Mouse (Mus musculus) kidney, adult 11 months (tissue): Measurements from ENCODE around the gene Prdx1.
A peak's percentile ranks its signal among the peaks of the same experiment; 100 is the strongest.
"Not testable (repeated sequence)": the region's sequence is repeated elsewhere in the genome, so short reads cannot be mapped to it uniquely, and the experiment has no call there.

Source experiments
- DNase-seq: peaks from one replicate; pipeline ENCODE4 v3.0.0; 2022

Prdx1 gene

DNA sequence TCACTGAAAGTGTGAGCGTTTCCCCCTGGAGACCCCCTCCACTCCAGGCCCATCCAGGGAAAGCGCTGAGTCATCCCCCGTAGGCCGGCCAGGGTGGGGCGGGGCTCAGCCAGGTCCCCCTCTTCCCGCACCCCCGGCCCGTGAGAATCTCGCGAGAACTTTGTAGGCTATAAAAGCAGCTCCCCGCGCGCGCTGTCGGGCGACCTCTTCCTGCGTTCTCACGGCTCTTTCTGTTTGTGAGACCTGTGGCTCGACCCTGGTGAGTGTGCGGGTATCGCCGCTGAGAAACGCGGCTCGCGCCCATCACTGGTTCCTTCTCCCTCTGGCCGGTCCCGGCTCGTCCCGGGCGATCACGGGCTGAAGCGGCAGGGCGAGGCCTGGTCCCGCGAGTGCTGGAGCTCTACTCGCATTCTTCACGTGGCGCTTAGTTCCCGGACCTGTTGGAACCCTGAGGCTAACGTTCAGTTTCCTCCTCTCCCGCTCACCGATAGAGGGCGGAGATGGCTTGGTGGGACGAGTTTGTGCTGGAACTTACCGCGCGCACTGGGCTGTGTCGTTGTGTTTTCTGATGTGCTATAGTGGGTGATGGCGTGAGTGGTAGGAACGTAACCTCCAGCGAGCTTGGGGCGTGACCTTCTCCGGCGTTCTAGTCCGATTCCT is at the start of gene Prdx1:
Gene Prdx1, plus strand, starts transcription at position 143 of the 660 bp plus-strand sequence.
- peak; percentile 93 for DNase-seq

DNA sequence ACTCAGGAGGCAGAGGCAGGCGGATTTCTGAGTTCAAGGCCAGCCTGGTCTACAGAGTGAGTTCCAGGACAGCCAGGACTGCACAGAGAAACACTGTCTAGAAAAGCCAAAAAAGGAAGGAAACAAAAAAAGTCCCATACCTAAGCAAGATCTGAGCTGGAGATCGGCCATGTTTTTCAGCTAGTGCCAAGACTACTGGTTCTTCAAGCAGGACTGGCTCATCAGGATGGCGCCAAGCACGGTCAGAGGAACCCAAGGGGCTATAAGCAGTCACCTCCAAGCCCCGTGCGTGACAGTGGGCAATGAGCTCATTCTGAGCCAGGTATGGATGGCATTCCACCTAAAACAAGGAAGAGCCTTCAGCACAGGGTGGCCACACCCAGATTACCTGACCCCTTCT is 46.5 kb upstream of the Prdx1 start:
- no peak for DNase-seq

- no peak for DNase-seq
These were observed 43.3 kb upstream of the Prdx1 start for GRCm38 (mm10) chr4:116642071-116642470.

GRCm38 (mm10) chr4:116644326-116644725 is 41.0 kb upstream of the Prdx1 start:
- no peak for DNase-seq

GRCm38 (mm10) chr4:116645624-116646023 is 39.7 kb upstream of the Prdx1 start:
- DNase-seq: no peak

GRCm38 (mm10) chr4:116649411-116649810 is 35.9 kb upstream of the Prdx1 start:
- no peak for DNase-seq

GRCm38 (mm10) chr4:116650365-116650764 is 35.0 kb upstream of the Prdx1 start:
- no peak for DNase-seq

DNA sequence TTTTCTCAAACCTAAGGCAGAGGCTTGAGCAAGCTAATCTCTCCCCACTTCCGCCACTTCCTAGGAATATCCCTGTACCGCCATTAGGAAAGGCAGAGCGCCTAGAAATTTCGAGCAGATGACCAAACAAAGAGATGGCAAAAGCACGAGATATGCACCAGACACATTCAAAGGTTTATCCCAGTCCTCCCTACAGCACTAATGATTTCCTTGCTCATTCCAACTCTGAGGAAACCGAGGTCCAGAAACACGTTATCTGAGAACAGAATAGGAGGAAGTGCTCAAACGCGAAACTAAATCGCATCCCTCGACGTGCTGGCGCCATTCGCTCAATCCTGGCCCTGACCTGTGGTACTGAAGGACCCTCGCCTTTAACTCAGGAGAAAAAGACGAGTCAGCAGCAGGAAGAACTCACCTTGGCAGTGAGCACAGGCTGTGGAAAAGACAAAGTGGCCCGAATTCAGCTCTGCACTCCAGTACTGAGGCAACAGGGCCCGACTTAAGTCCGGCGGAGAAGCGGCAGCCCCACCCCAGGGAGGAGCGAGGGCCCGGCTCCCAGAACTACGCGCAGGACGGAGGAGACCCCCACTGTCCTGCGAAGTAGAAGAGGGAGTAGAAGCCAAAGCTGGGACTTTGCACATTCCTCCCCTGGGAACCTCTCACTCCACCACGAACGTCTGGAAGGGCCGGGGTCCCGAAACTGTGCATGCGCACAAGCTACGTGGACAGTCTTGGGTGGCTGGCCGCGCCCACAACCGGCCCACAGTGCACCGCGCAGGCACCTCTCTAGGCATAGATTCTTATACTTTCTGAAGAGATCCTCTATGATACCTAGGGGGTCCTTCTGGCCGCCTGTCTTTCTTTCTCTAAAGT is 34.2 kb upstream of the Prdx1 start, which contains the start of gene Akr1a1:
Gene Akr1a1, minus strand, starts transcription at position 757 of the 873 bp plus-strand sequence.
- peak; percentile 95 for DNase-seq

DNA sequence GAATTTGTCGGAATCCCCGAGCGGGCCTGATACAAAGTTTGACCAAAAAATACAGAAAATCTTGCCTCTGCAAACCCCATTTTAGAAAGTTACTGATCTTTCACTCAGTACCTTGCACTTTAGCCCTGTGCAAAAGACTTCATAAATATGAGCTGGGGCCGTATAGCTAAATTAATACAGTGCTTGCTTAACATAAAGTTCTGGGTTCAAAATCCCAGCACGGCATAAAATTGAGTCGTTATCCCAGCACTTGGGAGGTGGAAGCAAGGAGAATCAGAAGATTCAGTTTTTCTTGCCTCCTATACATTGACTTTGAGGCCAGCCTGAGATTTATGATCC is 33.6 kb upstream of the Prdx1 start:
- DNase-seq: no peak

DNA sequence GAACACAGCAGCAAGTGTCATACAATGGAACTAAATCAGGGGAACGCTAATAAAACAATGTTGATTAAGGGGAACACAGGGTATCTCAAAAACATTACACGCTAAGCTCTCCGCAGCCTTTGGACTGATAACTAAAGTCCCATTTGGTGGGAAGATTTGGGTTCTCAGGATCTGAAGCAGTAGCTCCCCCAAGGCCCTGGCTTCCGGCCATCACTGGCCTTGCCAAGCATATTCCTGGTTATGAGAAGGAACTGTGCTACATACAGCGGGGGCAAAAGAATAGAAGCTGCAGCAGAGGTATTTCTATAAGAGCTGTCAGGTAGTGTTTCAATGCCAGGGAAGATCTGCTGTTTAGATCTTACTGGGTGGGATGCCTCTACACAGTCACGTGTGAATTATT is 32.1 kb upstream of the Prdx1 start:
- peak; percentile 64 for DNase-seq

DNA sequence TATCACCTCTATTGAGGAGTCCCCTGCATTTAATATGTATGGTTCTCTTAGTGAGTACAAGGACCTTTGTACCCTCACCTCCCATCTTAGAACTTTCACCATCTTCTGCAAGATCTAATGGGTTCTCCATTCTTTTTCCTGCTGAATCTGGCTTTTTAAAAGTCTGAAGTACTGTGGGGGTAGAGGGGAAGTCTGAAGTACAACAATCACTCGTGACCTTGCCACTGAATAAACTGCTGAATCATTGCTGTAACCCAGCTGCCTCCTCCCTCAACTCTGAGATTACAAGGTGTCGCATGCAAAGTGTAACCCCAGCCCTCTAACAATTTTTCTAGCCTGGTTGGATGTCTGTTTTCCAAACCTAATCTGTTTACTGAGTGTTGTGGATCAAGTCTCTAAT is 30.2 kb upstream of the Prdx1 start:
- DNase-seq: peak; percentile 76

GRCm38 (mm10) chr4:116655658-116656057 is 29.7 kb upstream of the Prdx1 start:
- DNase-seq: no peak

DNA sequence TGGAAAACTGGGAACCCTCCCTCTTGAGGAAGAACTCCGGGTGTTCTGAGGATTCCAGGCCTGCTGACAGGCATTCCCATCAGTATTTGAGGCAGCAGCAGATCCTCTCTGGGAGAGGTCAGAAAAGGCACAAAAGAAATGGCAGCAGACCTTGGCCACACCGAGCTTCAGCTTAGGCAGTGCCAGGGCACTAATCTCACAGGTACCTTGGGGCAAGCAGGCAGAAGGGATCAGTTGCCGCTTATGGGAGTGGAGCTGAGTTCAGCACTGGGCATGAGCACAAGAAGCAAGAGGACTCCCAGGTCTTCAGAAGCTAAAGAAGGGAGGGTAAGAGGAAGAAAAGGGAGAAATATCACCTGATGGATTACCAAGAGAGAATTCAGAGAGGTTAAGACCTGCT is 27.4 kb upstream of the Prdx1 start:
- DNase-seq: peak; percentile 31

DNA sequence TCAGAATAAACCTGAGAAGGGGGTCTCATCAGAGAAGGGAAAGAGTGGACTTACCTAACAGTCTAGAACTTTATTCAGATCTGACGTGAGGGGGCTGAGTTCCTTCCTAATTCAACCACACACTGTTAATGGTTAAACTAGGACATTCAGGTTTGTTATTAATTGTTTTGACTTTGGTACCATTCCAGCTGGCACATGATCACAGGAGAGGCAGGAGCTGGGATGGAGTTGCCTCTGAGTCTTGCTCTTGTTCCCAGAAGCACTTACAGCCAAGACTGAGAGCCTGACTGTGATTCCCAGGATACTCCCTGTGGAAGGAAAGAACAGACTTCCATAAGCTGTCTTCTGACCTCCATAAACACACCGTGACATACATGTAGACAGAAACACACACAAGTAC is 25.9 kb upstream of the Prdx1 start:
- DNase-seq: peak; percentile 76

DNA sequence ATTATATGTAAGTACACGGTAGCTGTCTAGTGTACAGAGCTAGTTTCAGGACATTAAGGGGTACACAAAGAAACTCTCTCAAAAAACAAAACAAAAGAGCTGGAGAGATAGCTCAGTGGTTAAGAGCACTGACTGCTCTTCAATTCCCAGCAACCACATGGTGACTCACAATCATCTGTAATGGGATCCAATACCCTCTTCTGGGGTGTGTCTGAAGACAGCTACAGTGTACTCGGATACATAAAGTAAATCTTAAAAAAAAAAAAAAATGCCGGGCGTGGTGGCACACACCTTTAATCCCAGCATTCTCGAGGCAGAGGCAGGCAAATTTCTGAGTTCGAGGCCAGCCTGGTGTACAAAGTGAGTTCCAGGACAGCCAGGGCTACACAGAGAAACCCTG is 25.4 kb upstream of the Prdx1 start:
- not testable (repeated sequence) for DNase-seq

DNA sequence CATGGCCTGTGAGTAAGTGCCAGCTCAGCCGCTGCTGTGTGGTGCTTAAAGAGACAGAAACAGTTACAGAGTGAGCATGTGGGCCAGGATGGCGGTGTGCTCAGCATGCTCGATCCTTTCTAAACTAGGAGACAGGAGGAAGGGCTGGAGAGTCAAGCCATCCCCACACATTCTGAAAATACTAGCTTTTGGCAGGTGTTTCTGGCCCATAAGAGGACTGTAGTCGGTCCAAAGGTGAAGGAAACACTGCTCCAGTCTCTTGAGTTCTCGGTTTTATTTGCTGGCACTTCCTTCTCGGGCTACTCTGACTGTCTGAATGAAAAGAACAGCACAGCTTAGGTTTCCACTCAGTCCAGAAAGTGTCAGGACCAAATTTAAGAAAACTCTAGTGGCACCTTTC is 24.5 kb upstream of the Prdx1 start:
- DNase-seq: peak; percentile 55

- no peak for DNase-seq
These were observed 23.3 kb upstream of the Prdx1 start for GRCm38 (mm10) chr4:116661998-116662397.

- no peak for DNase-seq
These were observed 18.7 kb upstream of the Prdx1 start for GRCm38 (mm10) chr4:116666625-116667024.

DNA sequence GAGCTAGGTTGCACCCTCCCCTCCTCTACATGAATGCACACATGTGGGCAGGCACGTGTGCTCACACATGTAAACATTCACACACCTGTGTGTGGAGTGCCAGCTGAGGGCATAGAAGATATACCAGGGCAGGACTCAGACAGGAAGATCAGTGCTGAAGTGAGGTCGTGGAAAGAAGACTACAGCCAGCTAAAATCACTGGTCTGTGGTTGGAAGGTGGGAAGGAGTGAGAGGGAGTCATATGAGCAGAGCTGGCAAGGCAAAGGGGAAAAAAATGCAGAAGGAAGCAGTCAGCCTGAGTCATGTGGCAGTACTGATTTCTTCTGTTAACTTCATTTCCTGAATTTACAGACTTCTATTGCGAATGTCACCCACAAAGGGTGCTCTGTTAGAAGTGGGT is 17.2 kb upstream of the Prdx1 start:
- DNase-seq: peak; percentile 44

GRCm38 (mm10) chr4:116669291-116669690 is 16.1 kb upstream of the Prdx1 start:
- no peak for DNase-seq

DNA sequence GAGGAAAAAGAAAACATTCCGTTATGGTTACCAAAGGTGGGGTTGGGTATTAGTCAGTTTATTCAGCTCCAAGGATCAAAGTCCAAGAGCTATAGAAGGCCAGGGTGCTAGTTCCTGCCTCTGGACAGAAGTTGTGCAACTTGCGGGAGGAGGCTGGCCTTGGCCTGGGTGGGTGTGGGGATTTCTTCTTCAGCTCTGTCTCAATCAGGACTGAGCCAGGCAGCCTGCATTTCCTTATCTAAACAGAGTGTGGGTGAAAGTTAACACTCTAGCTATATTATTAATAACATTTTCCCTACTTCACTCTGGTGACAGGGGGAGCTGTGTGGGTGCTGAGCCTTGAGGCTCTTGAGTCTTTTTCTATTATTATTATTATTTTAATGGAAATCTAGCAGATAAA is 12.6 kb upstream of the Prdx1 start:
- DNase-seq: peak; percentile 54

GRCm38 (mm10) chr4:116674761-116675160 is 10.6 kb upstream of the Prdx1 start:
- not testable (repeated sequence) for DNase-seq

GRCm38 (mm10) chr4:116676027-116676426 is 9.3 kb upstream of the Prdx1 start:
- no peak for DNase-seq

DNA sequence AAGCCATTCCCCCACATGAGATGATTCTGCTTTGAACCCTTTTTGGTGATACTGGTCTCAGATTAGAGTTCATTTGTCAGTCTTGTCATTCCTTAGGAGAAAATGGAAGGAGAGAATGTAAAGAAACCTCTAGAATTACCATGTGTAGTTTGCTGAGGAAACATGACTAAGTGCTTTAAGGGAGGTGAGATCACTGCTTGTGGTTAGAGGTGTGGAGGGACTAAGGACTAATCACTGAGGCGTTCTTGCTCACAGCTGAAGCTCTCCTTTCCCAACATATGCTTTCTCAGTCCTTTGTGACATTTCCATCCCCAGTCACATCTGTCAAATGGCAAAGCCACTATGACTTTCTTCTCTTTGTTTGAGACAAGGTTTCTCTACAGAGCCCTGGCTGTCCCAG is 7.5 kb upstream of the Prdx1 start:
- no peak for DNase-seq
